Mouse (Mus musculus): Measurements from ENCODE around the gene Rad9b.

Rad9b gene

DNA sequence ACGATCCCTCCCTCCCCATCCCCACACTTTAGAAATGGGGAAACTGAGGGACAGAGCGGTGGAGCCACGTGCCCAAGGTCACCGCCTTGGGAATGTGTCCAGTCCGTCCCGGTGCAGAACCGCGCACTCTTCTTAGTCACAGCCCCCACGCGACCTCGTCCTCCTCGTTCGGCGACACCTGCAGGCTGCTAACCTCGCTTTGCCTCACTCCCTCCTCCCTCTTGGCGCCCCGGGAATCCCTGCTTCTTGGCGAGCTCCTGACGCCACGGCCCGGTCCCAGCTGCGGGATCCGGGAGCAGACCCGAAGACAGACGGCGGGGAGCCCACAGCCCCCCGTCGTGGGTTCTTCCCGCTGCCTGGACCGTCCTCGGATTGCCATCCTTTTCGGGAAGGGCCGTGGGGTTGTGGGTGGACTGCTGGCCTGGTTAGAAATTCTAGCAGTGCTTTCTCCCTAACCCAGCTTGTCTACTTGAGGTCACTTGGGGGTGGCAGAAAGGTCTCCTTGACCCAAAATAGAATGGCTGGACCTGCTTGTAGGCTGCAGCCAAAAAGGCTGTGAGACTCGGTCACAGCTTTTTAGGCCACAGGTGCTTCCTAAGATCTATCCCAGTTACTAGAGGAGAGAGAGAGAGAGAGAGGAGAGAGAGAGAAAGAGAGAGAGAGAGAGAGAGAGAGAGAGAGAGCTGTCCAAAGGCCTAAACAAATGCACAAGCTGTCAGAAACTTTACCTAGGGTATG, 68.8 kb downstream of the Rad9b start:
- no peak for DNase-seq (ENCODE audit: low read depth, low spot score)

DNA sequence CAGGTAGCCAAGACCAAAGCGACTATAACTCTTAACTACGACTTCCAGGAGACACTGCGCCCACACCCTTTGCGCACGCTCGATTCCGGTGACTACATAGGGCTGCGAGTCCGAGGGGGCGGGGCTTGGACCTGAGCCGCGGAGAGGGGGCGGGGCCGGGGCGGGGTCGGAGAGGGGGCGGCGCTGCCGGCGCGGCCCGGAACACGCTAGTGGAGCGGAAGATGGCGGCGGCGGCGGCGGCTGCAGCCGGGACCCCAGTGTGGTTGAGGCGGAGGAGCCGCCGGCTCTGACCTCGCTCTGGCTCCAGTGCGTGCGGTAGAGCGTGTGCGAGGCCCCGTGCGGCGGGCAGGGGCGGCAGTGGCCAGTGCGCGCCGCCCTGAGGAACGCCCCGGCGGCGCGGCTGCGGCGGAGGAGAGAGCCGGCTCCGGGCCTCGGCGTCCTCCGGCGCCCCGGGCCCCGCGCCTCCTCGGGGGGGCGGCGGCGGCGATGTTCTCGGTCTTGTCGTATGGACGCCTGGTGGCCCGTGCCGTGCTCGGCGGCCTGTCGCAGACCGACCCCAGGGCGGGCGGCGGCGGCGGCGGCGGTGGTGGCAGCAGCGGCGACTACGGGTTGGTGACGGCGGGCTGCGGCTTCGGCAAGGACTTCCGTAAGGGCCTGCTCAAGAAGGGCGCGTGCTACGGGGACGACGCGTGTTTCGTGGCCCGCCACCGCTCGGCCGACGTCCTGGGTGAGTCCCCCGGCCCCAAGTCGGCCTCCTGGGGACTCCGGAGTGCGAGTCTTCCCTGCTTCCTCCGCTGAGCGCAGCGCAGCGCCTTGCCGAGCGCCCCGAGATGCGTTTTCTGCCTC, 69.6 kb downstream of the Rad9b start, which contains the start of gene Pptc7:
TSS of gene Pptc7 (plus strand) at position 183 of the 846 bp plus-strand sequence.
- DNase-seq (ENCODE audit: low read depth, low spot score), result peak; percentile 87

DNA sequence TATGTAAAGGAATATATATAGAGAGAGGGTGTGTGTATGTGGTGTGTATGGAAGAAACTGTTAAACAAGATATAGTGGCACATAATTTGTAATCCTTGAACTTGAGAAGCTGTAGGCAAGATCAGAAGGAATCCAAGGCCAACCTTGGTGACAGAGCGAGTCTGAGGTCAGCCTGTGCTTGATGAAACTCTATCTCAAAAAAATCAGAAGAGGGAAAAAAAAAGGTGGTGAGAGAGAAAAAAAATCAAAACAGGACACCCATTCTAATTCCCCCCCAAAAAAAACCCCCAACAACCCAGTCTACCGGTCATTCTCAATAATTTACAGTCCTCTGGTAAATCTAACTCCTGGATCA, 70.2 kb downstream of the Rad9b start:
- DNase-seq (ENCODE audit: low read depth, low spot score), result no peak

DNA sequence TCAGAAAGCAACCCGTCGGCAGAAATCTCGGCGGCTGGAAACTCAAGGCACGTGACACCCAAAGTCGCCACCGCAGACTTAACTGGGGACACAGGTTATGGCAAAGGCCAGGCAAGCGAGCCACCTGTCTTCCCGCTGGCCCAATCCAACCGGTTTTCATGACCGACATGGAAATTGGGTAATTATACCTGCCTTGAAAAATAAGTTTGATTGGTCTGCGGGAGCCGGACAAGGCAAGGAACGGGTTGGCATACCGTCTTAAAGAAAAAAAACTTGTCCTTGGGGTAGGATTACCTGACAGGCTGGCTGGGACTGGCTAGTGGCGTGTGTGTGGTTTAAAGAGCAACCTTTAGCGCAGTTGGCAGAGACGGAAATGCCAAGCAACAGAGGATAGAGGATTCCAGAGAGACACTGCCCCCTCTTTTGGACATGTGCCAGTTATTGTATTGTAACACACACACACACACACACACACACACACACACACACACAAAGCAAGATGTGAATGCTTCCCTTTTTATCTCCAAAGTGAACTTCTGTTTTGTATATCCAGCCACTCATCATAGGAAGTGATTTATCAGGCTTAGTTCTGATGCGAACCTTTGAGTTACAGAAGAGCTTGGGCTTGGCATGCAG, 73.1 kb downstream of the Rad9b start:
- DNase-seq (ENCODE audit: low read depth, low spot score), result no peak

DNA sequence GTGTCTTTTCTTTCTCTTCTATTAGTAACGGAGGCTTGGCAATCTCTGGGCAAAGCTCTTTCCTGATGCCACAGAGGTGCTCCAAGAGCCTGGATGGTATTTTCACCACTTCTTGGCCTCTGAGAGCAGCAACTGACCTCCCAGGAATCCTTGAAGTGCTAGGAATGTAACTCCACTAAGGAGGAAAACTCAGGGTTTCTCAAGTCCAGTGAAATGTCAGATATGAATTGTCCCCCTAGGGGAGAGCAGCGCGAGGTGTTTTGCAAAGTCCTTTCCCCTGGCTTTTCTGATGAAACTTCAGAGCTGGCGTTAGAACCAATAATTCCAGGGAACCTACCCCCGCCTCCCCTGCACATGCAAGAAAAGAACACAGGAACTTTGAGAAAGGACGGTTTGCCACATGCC, 73.6 kb downstream of the Rad9b start:
- no peak for DNase-seq (ENCODE audit: low read depth, low spot score)

DNA sequence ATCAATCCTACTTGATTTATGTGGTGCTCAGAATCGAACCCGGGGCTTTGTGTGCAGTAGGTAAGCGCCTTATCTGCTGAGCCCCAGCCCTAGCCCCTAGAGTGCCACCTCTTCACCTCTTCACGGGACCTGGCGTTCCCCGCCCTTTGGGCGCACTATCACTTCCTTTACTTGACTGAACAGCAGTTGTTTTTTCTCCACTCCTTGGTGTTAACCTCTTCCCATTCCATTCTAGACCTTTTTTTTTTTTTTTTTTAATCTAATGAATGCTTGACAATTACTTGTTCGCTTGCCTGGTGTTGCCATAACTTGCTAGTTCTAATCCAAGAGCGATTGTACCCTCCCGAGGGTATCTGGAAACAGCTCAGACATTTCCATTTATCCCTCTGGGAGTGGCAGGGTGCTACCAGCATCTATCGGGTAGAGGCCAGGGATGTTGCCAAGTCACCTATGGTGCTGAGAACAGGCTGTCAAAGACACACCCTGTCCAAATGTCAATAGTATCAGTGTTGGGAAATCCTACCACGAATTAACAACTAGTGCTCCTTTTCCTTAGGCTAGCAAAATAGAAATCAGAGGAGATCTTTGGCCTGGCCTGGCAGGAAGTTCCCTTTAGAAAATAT, 74.1 kb downstream of the Rad9b start:
- DNase-seq (ENCODE audit: low read depth, low spot score), result no peak

DNA sequence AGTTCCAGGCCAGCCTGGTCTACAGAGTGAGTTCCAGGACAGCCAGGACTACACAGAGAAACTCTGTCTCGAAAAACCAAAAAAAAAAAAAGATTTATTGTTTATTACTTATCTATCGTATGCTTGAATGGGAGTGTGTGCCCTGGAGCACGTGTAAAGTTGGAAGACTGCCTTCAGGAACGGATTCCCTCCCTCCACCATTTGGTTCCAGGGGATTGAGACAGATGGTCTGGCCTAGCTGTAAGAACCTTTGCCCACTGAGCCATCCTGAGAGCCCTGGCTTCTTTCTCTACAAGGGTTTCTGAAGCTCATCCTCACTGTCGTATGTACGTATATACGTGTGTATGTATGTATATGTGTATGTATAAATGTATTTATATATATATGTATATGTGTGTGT, 75.1 kb downstream of the Rad9b start:
- no peak for DNase-seq (ENCODE audit: low read depth, low spot score)

DNA sequence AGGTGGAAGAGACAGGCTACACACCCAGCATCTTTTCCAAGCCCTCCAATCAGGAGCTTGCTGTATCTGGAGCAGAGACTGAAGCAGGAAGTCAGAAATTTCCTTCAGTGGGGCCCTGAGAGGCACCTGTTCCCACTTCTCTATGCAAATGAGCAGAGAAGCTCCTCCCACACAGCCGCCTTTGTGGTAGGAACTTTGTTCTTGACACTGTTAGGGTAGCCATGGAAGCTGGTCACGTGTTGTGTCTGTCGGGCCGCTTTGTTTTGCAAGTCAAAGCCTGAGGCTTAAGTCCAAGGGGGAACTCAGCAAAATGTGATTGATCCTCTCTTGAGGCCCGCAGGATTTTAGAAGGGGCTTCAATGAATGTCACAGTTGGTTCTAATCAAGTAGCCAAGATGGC, 79.2 kb downstream of the Rad9b start:
- DNase-seq (ENCODE audit: low read depth, low spot score), result no peak

Measured in retina, postnatal 7 days (tissue).